Mouse (Mus musculus) layer of hippocampus, adult 9-10 months (tissue): Measurements from ENCODE around the gene Npff.

ENCODE experiments used
- DNase-seq: peaks from one replicate; pipeline ENCODE4 v3.0.0; 2022; ENCODE audit warnings: low spot score

Npff gene

GRCm38 (mm10) chr15:102524892-102525485, at the start of gene Npff:
Gene Npff (minus strand): TSS chr15:102524942.
- DNase-seq, result peak; percentile 71

- DNase-seq, result no peak
Measured at GRCm38 (mm10) chr15:102572081-102572480, 47.3 kb upstream of the Npff start.

GRCm38 (mm10) chr15:102567849-102568248, 43.1 kb upstream of the Npff start:
- DNase-seq, result no peak

GRCm38 (mm10) chr15:102563681-102564080, 38.9 kb upstream of the Npff start:
- no peak for DNase-seq

- no peak for DNase-seq
Measured at GRCm38 (mm10) chr15:102563061-102563460, 38.3 kb upstream of the Npff start.

- no peak for DNase-seq
Measured at GRCm38 (mm10) chr15:102562491-102562890, 37.7 kb upstream of the Npff start.

GRCm38 (mm10) chr15:102557580-102557979, 32.8 kb upstream of the Npff start:
- no peak for DNase-seq

- no peak for DNase-seq
Measured at GRCm38 (mm10) chr15:102555581-102555980, 30.8 kb upstream of the Npff start.

GRCm38 (mm10) chr15:102552599-102552998, 27.9 kb upstream of the Npff start:
- no peak for DNase-seq

GRCm38 (mm10) chr15:102547478-102547877, 22.7 kb upstream of the Npff start:
- DNase-seq, result no peak

- peak; percentile 91 for DNase-seq
Measured at GRCm38 (mm10) chr15:102546677-102547427, 22.1 kb upstream of the Npff start.

GRCm38 (mm10) chr15:102546246-102546645, 21.5 kb upstream of the Npff start:
- DNase-seq, result no peak

- peak; percentile 33 for DNase-seq
Measured at GRCm38 (mm10) chr15:102544801-102545200, 20.1 kb upstream of the Npff start.

GRCm38 (mm10) chr15:102533926-102534325, 9.2 kb upstream of the Npff start:
- DNase-seq, result no peak

GRCm38 (mm10) chr15:102532106-102532900, 7.6 kb upstream of the Npff start:
- DNase-seq, result no peak

GRCm38 (mm10) chr15:102531586-102531985, 6.8 kb upstream of the Npff start:
- DNase-seq, result no peak

- DNase-seq, result no peak
Measured at GRCm38 (mm10) chr15:102530566-102530965, 5.8 kb upstream of the Npff start.

GRCm38 (mm10) chr15:102528396-102528795, 3.7 kb upstream of the Npff start:
- no peak for DNase-seq

GRCm38 (mm10) chr15:102527936-102528335, 3.2 kb upstream of the Npff start:
- no peak for DNase-seq

- no peak for DNase-seq
Measured at GRCm38 (mm10) chr15:102526111-102527002, 1.6 kb upstream of the Npff start.

- DNase-seq, result no peak
Measured at GRCm38 (mm10) chr15:102521480-102521879, 3.3 kb downstream of the Npff start.

GRCm38 (mm10) chr15:102520416-102520815, 4.3 kb downstream of the Npff start:
- no peak for DNase-seq
